Mouse (Mus musculus): ENCODE results near the gene Aes.

Aes gene

GRCm38 (mm10) chr10:81545161-81545747, 14.0 kb upstream of the Aes start, which contains the start of gene Gna11:
Gna11 (minus strand) TSS chr10:81545190.
- peak; percentile 100 for DNase-seq

DNA sequence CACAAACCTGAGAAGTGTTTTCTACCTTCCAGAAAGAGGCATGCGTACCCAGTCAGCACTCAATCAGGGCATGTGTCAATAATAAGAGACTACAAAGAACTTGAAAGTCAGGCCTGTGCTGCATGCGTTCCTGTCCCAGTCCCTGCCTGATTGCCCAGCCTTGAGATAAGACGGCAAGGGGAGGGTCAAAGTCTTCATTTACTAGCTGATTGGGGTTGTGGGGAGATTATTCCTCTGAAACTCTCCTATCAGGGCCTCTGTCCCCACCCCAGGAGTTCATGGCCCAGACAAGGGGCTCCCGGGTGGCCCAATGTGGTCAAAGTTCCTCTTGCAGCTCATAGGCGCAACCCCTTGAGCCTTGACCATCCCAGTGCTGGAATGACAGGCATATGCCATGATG, 13.0 kb upstream of the Aes start:
- DNase-seq = no peak

GRCm38 (mm10) chr10:81546788-81547571, 12.3 kb upstream of the Aes start:
- no peak for DNase-seq

DNA sequence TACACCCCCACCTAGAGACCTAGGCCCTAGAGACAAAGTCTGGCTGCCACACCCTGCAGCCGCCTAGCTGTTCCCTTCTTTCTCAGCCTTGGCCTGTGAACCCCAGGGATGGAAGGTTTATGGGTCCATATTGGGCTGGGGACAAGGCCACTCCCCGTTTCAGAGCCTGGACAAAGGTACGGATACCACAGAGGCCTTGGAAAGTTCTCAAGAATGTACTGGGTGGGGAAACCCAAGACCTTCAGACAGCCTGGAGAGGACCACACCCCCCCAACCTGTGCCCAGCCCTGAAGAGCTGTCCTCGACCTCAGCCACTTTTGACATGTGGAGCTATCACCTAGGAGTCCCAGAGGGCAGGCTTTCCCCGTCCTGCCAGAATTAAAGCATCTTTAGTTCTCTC, 10.3 kb upstream of the Aes start:
- DNase-seq = no peak

- peak; percentile 76 for DNase-seq
Measured at GRCm38 (mm10) chr10:81550257-81550656, 9.0 kb upstream of the Aes start.

- peak; percentile 83 for DNase-seq
Measured at GRCm38 (mm10) chr10:81551597-81552102, 7.6 kb upstream of the Aes start.

GRCm38 (mm10) chr10:81553232-81553631, 6.1 kb upstream of the Aes start:
- DNase-seq = no peak

- DNase-seq = no peak
Measured at GRCm38 (mm10) chr10:81553807-81554755, 5.2 kb upstream of the Aes start.

DNA sequence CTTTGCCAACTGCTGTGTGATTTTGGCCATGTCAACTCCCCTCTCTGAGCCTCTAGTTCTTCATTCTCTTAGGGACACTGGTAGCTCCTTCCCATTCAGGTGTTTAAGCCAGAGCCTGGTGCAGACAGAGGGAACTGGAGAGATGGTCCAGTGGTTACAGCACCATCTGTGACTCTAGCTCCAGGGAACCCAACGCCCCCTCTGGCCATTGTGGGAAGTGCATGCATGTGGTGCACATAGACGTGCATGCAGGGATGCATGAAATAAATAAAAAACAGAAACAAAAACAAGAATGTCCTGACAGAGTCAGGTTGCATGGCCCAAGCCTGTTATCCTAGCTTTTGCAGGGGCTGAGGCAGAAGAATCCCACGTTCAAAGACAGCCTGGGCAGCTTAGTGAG, 3.0 kb upstream of the Aes start:
- DNase-seq = no peak

GRCm38 (mm10) chr10:81557491-81557890, 1.8 kb upstream of the Aes start:
- no peak for DNase-seq

GRCm38 (mm10) chr10:81559627-81560539, 595 bp downstream of the Aes start:
- DNase-seq = peak; percentile 46

GRCm38 (mm10) chr10:81560719-81561459, 1.6 kb downstream of the Aes start:
- peak; percentile 60 for DNase-seq

DNA sequence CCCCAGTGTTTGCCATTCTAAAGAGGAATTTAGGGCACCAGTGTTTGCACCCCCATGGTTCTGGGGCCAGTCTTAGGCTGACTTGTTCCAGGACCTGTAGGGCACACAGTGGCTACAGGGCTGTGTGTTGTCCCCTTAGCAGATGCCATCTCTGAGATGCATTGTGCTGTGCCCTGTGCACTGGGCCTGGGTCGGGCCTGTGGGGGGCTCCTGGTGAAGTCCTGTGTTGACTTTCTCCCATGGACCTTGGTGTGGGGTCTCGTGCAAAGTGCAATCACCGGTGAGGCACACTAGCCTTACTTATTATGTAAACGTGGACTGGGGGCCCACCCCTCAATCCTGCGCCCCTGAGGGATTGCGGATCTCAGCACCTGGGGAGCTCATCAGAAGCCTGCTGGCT, 3.1 kb downstream of the Aes start:
- DNase-seq = no peak

DNA sequence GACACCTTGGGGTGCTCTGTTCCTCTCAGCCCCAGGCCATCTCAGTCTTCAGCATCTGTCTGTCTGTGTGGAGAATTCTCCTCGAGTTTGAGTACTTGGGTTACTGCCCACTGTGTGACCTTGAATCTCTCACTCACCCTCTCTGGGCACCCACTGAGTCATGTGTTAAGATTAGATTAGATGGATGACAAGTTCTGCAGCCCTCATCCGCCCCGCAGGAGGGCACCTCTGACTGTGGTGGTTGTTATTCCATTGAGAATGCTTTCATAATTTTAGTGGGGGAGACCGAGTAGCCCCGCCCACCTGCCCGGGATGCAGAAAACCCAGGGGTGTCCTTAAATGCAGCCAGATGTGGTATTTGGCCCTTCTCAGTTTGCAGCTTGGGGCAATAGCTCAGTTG, 4.2 kb downstream of the Aes start:
- DNase-seq = no peak

DNA sequence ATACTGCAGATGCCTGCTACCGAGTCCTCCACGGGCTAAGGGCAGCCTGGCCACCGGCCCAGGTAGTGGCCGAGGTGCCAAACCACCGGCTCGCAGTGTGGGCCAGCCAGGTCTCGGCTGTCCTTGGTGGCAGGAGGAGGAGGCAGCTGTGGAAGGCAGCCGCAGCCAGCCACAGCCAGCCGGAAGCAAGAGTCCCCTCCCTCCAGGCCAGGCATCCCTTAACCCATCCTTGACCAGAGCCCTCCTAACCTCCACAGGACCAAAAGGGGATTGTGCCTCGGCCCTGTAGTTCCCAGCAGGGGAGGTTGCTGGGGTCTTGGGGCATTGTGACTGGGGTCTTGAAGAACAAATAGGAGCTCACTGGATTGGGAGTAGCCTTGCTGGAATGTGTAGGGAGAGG, 4.9 kb downstream of the Aes start:
- peak; percentile 71 for DNase-seq

- DNase-seq = peak; percentile 78
Measured at GRCm38 (mm10) chr10:81564734-81565133, 5.4 kb downstream of the Aes start.

GRCm38 (mm10) chr10:81565257-81566228, 6.3 kb downstream of the Aes start:
- no peak for DNase-seq

GRCm38 (mm10) chr10:81568381-81569191, 9.3 kb downstream of the Aes start:
- peak; percentile 80 for DNase-seq
